Mouse (Mus musculus) heart, postnatal 0 days (tissue): ENCODE data around the gene Pea15a.
A peak's percentile ranks its signal among the peaks of the same experiment; 100 is the strongest.

Source experiments
- CTCF ChIP-seq: IDR thresholded peaks from 2 replicates; pipeline ENCODE4 v1.5.1; 2016; ENCODE audit warnings: antibody characterized with exemption, control low read depth, low read depth
- EP300 ChIP-seq: IDR thresholded peaks from 2 replicates; pipeline ENCODE4 v1.6.1; 2016; ENCODE audit warnings: antibody characterized with exemption, low read depth

DNA sequence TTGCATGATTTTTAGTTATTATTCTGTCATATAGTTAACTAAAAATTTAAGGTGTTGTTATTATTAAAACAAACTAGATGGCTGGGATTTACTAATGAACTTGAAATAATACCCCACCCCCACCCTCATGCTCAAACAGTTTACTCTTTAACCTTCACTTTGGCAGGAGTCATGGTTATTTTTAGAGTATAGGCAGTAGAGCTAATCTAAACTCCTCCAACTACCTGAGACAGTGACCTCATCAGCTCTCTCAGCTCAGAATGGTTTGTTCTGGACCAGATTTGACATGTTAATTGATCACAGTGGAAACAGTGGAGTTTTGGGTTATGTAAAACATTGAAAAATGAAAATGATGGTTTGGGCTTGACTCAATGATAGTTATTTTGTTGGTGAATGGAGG is 46.1 kb downstream of the Pea15a start:
- TF ChIP-seq CTCF (no peak), EP300 (0 out of 2 replicates have a peak, but pooled peaks have one; percentile 16)
